Comparison of ENCODE assay signal across 9 mouse cellular contexts in genomic region chr6:90661029-90661399, GRCm38 (mm10). TPM values are rescaled to one million over a fixed set of nuclear protein-coding genes. Genes with fewer than 3 reads are reported as not detected.
DNase-seq lines count a peak whose midpoint lies in the region; ATAC-seq and TF ChIP-seq lines count a peak whose summit lies in the region.
"Had no signal": no experiment of that assay in that cellular context is flagged by ENCODE, and none has a peak within 500 bp of the region (broad histone marks: within the 10 kb centered on the region; RNA-seq: fewer than 3 reads in every experiment).

No protein-coding gene starts in this region.

- no peaks in the 10 kb centered on the region for H3K27me3 ChIP-seq in heart, embryonic 13.5 days (replicated peaks)
- no peaks in the 10 kb centered on the region for H3K27me3 ChIP-seq in liver, embryonic 11.5 days (replicated peaks; ENCODE audit: control insufficient read depth, insufficient read depth, low read length)
- no peaks in the 10 kb centered on the region for H3K27me3 ChIP-seq in liver, postnatal 0 days (ENCODE audit: insufficient read depth, low read length)

- H3K27ac ChIP-seq in heart, embryonic 13.5 days (replicated peaks): peak overlapping the region; percentile 61
- peak overlapping the region; percentile 8; the same call in 1 of the 2 replicates for H3K27ac ChIP-seq in liver, embryonic 11.5 days (ENCODE audit: low read depth, low read length)
- H3K27ac ChIP-seq in liver, postnatal 0 days (ENCODE audit: low read depth): no peak overlapping the region

- H3K9ac ChIP-seq in heart, embryonic 13.5 days: no peak overlapping the region
- no peak overlapping the region for H3K9ac ChIP-seq in liver, embryonic 11.5 days (ENCODE audit: low read depth, low read length)
- no peak overlapping the region for H3K9ac ChIP-seq in liver, postnatal 0 days (replicated peaks)

- no peak overlapping the region for H3K4me3 ChIP-seq in heart, embryonic 13.5 days
- H3K4me3 ChIP-seq in liver, embryonic 11.5 days (ENCODE audit: low read depth, low read length): no peak overlapping the region
- H3K4me3 ChIP-seq in liver, postnatal 0 days (ENCODE audit: low read depth, low read length): no peak overlapping the region

- peaks cover 55% of the 10 kb centered on the region for H3K36me3 ChIP-seq in heart, embryonic 13.5 days
- peaks cover 2% of the 10 kb centered on the region; the same call in 1 of the 2 replicates for H3K36me3 ChIP-seq in liver, embryonic 11.5 days (ENCODE audit: control insufficient read depth, insufficient read depth, low read length)
- peaks cover 23% of the 10 kb centered on the region for H3K36me3 ChIP-seq in liver, postnatal 0 days (replicated peaks; ENCODE audit: insufficient read depth, low read length)

- no peak for ATAC-seq in heart, embryonic 13.5 days (ENCODE audit: extremely low read depth, insufficient number of reproducible peaks, low FRiP score, low TSS enrichment)
- no peak for ATAC-seq in liver, embryonic 11.5 days (replicated peaks; ENCODE audit: low FRiP score)
- ATAC-seq in liver, postnatal 0 days: peak; percentile 57
- ATAC-seq in CD4-positive, CD25-positive, alpha-beta regulatory T cell, adult 4 months: no peak
- no peak for ATAC-seq in monocyte, adult 5-6 weeks (replicated peaks; ENCODE audit: insufficient number of reproducible peaks, low FRiP score, low TSS enrichment, poor library complexity, severe bottlenecking)

- no peak for TF ChIP-seq CTCF in liver, postnatal 0 days (IDR thresholded peaks at IDR 0.05; ENCODE audit: low read depth)

- WGBS in heart, embryonic 13.5 days: 79% methylated on average over 11 of the region's 11 CpGs
- 79% methylated on average over 11 of the region's 11 CpGs for WGBS in liver, embryonic 11.5 days
- 79% methylated on average over 11 of the region's 11 CpGs for whole genome bisulfite sequencing in liver, postnatal 0 days (ENCODE audit: insufficient replicate concordance)

- TF ChIP-seq EP300 in liver, postnatal 0 days (IDR thresholded peaks at IDR 0.05; ENCODE audit: low read depth): no peak

- no peak for DNase-seq in heart, adult 18-20 months
- no peak for DNase-seq in liver, embryonic 11.5 days (ENCODE audit: low spot score)
- DNase-seq in liver: no peak
- DNase-seq in ES-CJ7 (ENCODE audit: low read depth, low spot score): peak; percentile 66
- DNase-seq in liver, postnatal 0 days: peak; percentile 52
- DNase-seq: layer of hippocampus, postnatal 36 days had no signal

- H3K9me3 ChIP-seq in heart, embryonic 13.5 days: no peaks in the 10 kb centered on the region
- no peaks in the 10 kb centered on the region for H3K9me3 ChIP-seq in liver, embryonic 11.5 days (ENCODE audit: control insufficient read depth, low read length)
- H3K9me3 ChIP-seq in liver, postnatal 0 days (ENCODE audit: low read length): no peaks in the 10 kb centered on the region

- H3K4me1 ChIP-seq in heart, embryonic 13.5 days: peaks cover 34% of the 10 kb centered on the region
- peaks cover 27% of the 10 kb centered on the region for H3K4me1 ChIP-seq in liver, embryonic 11.5 days (replicated peaks; ENCODE audit: control insufficient read depth, insufficient read depth, low read length)
- no peaks in the 10 kb centered on the region for H3K4me1 ChIP-seq in liver, postnatal 0 days (ENCODE audit: insufficient read depth)

- H3K4me2 ChIP-seq in heart, embryonic 13.5 days: no peak overlapping the region
- no peak overlapping the region for H3K4me2 ChIP-seq in liver, embryonic 11.5 days
- no peak overlapping the region for H3K4me2 ChIP-seq in liver, postnatal 0 days (ENCODE audit: low read depth, low read length)

RNA-seq across cellular contexts. Expression of gene Slc41a3, which starts 56.5 kb away (rescaled TPM):
- 12.1 and 14.0 TPM in 2 replicates for polyA plus RNA-seq in heart, embryonic 13.5 days (2015; fragmentation: Nextera tagmentation; extraction: Ambion mirVana)
- total RNA-seq in heart, adult 18-20 months (2021): 100 to 1,000 TPM; 127 to 149 TPM
- polyA plus RNA-seq in liver, embryonic 11.5 days (2014; fragmentation: Nextera tagmentation; extraction: Ambion mirVana): 43.0 and 46.2 TPM in 2 replicates
- polyA plus RNA-seq in liver, postnatal 0 days (2015; fragmentation: Nextera tagmentation; extraction: Ambion mirVana): 23.2 and 23.4 TPM in 2 replicates
- polyA plus RNA-seq in CD4-positive, CD25-positive, alpha-beta regulatory T cell, adult 4 months (2017; shearing (Covaris generic)): 10 to 100 TPM in 1 of 2 experiments, 1 to 10 TPM in 1; 8.2 to 11.8 TPM
- 10.1 to 17.7 TPM (median 15.7 TPM) in 3 replicates for total RNA-seq in monocyte, adult 5-6 weeks (2017)

Comparison
In these comparisons a context has a peak if more than half of its experiments do, and no peak if none do; other contexts are left out.
1. DNase-seq: peak in ES-CJ7 (single experiment) and liver, postnatal 0 days (single experiment); none in heart, adult 18-20 months (0 of 2), liver, embryonic 11.5 days (single experiment) and liver (single experiment).